Mouse (Mus musculus) heart, adult 2 months (tissue): ENCODE measurements around the gene St6gal1. TPM values are rescaled to one million over a fixed set of nuclear protein-coding genes. Genes with fewer than 3 reads are reported as not detected.

Experiments used
- DNase-seq, 2 experiments: peaks; one replicate each; pipeline ENCODE4 v3.0.0; 2021
- H3K27ac ChIP-seq: fragments of 200-600 bp; 2 replicates; pipeline ENCODE4 v1.8.1; 2022
- H3K27me3 ChIP-seq: fragments of 200-500 bp; 2 replicates; pipeline ENCODE4 v1.6.1; 2012; ENCODE audit warnings: mild to moderate bottlenecking, low read length, inconsistent platforms, mixed read lengths; ENCODE audit not compliant: control insufficient read depth, insufficient read depth
- H3K36me3 ChIP-seq: fragments of 200-500 bp; 2 replicates; pipeline ENCODE4 v1.6.1; 2012; ENCODE audit warnings: low read length, inconsistent platforms; ENCODE audit not compliant: control insufficient read depth, insufficient read depth
- H3K4me1 ChIP-seq: fragments of 200-500 bp; 2 replicates; pipeline ENCODE4 v1.6.1; 2011; ENCODE audit warnings: low read length; ENCODE audit not compliant: control insufficient read depth, insufficient read depth
- H3K4me3 ChIP-seq: fragments of 200-600 bp; 2 replicates; pipeline ENCODE4 v1.8.1; 2022
- H3K79me2 ChIP-seq: fragments of 200-500 bp; replicated peaks from 2 replicates; pipeline ENCODE4 v1.6.1; 2012; ENCODE audit warnings: mild to moderate bottlenecking, inconsistent platforms, low read length, moderate library complexity, mixed read lengths; ENCODE audit not compliant: control insufficient read depth, insufficient read depth
- H3K9ac ChIP-seq: fragments of 200-500 bp; 2 replicates; pipeline ENCODE4 v1.6.1; 2012; ENCODE audit warnings: low read depth, mild to moderate bottlenecking, control low read depth, inconsistent platforms, low read length, mixed read lengths
- CTCF ChIP-seq: fragments of 200-600 bp; IDR thresholded peaks from 2 replicates; pipeline ENCODE4 v1.8.1; 2022; ENCODE audit warnings: antibody characterized with exemption, mild to moderate bottlenecking, moderate library complexity
- EP300 ChIP-seq: fragments of 200-500 bp; IDR thresholded peaks from 2 replicates; pipeline ENCODE4 v1.6.1; 2011; ENCODE audit warnings: low read depth, low read length, control low read depth; ENCODE audit not compliant: insufficient read depth
- POLR2A ChIP-seq: fragments of 200-500 bp; IDR thresholded peaks from 2 replicates; pipeline ENCODE4 v1.6.1; 2011; ENCODE audit warnings: mild to moderate bottlenecking, low read depth, low read length, control low read depth; ENCODE audit not compliant: insufficient read depth
- WGBS: fragments of 180-500 bp; shearing (Covaris S2); methylation state at CpG from one replicate; pipeline ENCODE4 v1.1.7; 2018; 5-methylcytosine and 5-hydroxymethylcytosine counted together
- intact Hi-C: fragments of 180-260 bp; cut with DNase I; formaldehyde crosslinking; loops from one replicate; pipeline ENCODE4 v1.15.1; 2025
- polyA plus RNA-seq: library from polyadenylated mRNA; depleted of rRNA; stranded (reverse); fragments of >200 nt; gene quantifications from 2 replicates; pipeline ENCODE4 v1.2.3, GENCODE M21; 2012
- total RNA-seq, 2 experiments: library from RNA; stranded (reverse); gene quantifications; 2 replicates each; pipeline ENCODE4 v1.2.3; 2021

St6gal1 gene
- total and polyA plus RNA-seq, 3 experiments: 6.0 to 9.9 (median 8.4) TPM

- Histone ChIP-seq H3K4me3 (no peak overlapping the region), H3K36me3 (no peaks in the 10 kb centered on the region), H3K4me1 (no peaks in the 10 kb centered on the region), H3K27me3 (no peaks in the 10 kb centered on the region), H3K9ac (no peak overlapping the region), H3K27ac (no peak overlapping the region), H3K79me2 (no peaks in the 10 kb centered on the region)
- no peak for TF ChIP-seq POLR2A
- no peak for DNase-seq
- intact Hi-C loops: no loop called here
- WGBS: 61% methylated on average over 3 of the region's 3 CpGs
Measured at GRCm38 (mm10) chr16:23320025-23320424, 95.5 kb downstream of the St6gal1 start.

- H3K27me3 ChIP-seq: no peaks in the 10 kb centered on the region
- H3K4me1 ChIP-seq: no peaks in the 10 kb centered on the region
- no peaks in the 10 kb centered on the region for H3K36me3 ChIP-seq
- TF ChIP-seq CTCF: no peak
- no peak for TF ChIP-seq EP300
- no peak for TF ChIP-seq POLR2A
- WGBS: 94% methylated on average over 6 of the region's 6 CpGs
- H3K27ac ChIP-seq: no peak overlapping the region
- H3K79me2 ChIP-seq: no peaks in the 10 kb centered on the region
- no peak for DNase-seq
- H3K4me3 ChIP-seq: no peak overlapping the region
- H3K9ac ChIP-seq: no peak overlapping the region
- intact Hi-C loops: no loop called here
Measured at GRCm38 (mm10) chr16:23320579-23320978, 96.0 kb downstream of the St6gal1 start.

GRCm38 (mm10) chr16:23322453-23322852, 97.9 kb downstream of the St6gal1 start:
- Histone ChIP-seq H3K9ac (no peak overlapping the region), H3K79me2 (no peaks in the 10 kb centered on the region), H3K27me3 (no peaks in the 10 kb centered on the region), H3K36me3 (no peaks in the 10 kb centered on the region), H3K27ac (no peak overlapping the region), H3K4me1 (no peaks in the 10 kb centered on the region), H3K4me3 (no peak overlapping the region)
- no peak for DNase-seq
- intact Hi-C loops: no loop called here
- TF ChIP-seq EP300 (no peak), CTCF (no peak), POLR2A (no peak)

- Histone ChIP-seq H3K9ac (no peak overlapping the region), H3K36me3 (no peaks in the 10 kb centered on the region), H3K27me3 (no peaks in the 10 kb centered on the region), H3K4me3 (no peak overlapping the region), H3K27ac (no peak overlapping the region), H3K4me1 (no peaks in the 10 kb centered on the region), H3K79me2 (no peaks in the 10 kb centered on the region)
- DNase-seq: no peak
- intact Hi-C loops: no loop called here
- WGBS: 71% methylated on average over 3 of the region's 3 CpGs
- no peak for TF ChIP-seq POLR2A
- TF ChIP-seq EP300: no peak
- TF ChIP-seq CTCF: no peak
Measured at GRCm38 (mm10) chr16:23323915-23324314, 99.4 kb downstream of the St6gal1 start.

GRCm38 (mm10) chr16:23324867-23325650, 100.5 kb downstream of the St6gal1 start:
- Histone ChIP-seq H3K27ac (no peak overlapping the region), H3K36me3 (no peaks in the 10 kb centered on the region), H3K4me1 (no peaks in the 10 kb centered on the region), H3K27me3 (no peaks in the 10 kb centered on the region), H3K4me3 (no peak overlapping the region), H3K9ac (no peak overlapping the region), H3K79me2 (no peaks in the 10 kb centered on the region)
- TF ChIP-seq EP300 (no peak), CTCF (no peak), POLR2A (no peak)
- 86% methylated on average over 6 of the region's 6 CpGs for WGBS
- DNase-seq: no peak
- intact Hi-C loops: no loop called here

- Histone ChIP-seq H3K79me2 (no peaks in the 10 kb centered on the region), H3K4me3 (no peak overlapping the region), H3K4me1 (peaks cover under 1% of the 10 kb centered on the region; the same call in 1 of the 2 replicates), H3K27ac (no peak overlapping the region), H3K27me3 (no peaks in the 10 kb centered on the region), H3K9ac (no peak overlapping the region), H3K36me3 (no peaks in the 10 kb centered on the region)
- WGBS: 89% methylated on average over 6 of the region's 6 CpGs
- DNase-seq: no peak
- intact Hi-C loops: no loop called here
- TF ChIP-seq EP300 (no peak), POLR2A (no peak), CTCF (no peak)
Measured at GRCm38 (mm10) chr16:23326664-23327063, 102.1 kb downstream of the St6gal1 start.
